Mouse (Mus musculus) midbrain, embryonic 12.5 days (tissue): ENCODE measurements at regions not wholly inside any gene's neighbourhood (a gene's known extent, or its start where the extent isn't known, plus 50 kb on each side); places are given as distances from the start of the nearest gene placed in this dataset.
"Not testable (repeated sequence)": the region's sequence is repeated elsewhere in the genome, so short reads cannot be mapped to it uniquely, and the experiment has no call there.

Experiments
- ATAC-seq: fragments of 200-750 bp; cut with Nextera tagmentation; 2 replicates; pipeline ENCODE4 v1.8.0; 2017; ENCODE audit warnings: low read depth, moderate TSS enrichment, moderate library complexity; ENCODE audit not compliant: low FRiP score
- H3K27ac ChIP-seq: fragments of 300-500 bp; sonication (generic); replicated peaks from 2 replicates; pipeline ENCODE4 v1.5.1; 2016; ENCODE audit warnings: mild to moderate bottlenecking
- H3K27me3 ChIP-seq: fragments of 300-500 bp; sonication (generic); 2 replicates; pipeline ENCODE4 v1.6.1; 2016; ENCODE audit warnings: mild to moderate bottlenecking
- H3K36me3 ChIP-seq: fragments of 300-500 bp; sonication (generic); 2 replicates; pipeline ENCODE4 v1.6.1; 2016
- H3K4me1 ChIP-seq: fragments of 300-500 bp; sonication (generic); 2 replicates; pipeline ENCODE4 v1.6.1; 2016
- H3K4me2 ChIP-seq: fragments of 300-500 bp; sonication (generic); replicated peaks from 2 replicates; pipeline ENCODE4 v1.6.1; 2016; ENCODE audit warnings: mild to moderate bottlenecking, moderate library complexity
- H3K4me3 ChIP-seq: fragments of 300-500 bp; sonication (generic); 2 replicates; pipeline ENCODE4 v1.5.1; 2016; ENCODE audit warnings: mild to moderate bottlenecking
- H3K9ac ChIP-seq: fragments of 300-500 bp; sonication (generic); replicated peaks from 2 replicates; pipeline ENCODE4 v1.6.1; 2016; ENCODE audit warnings: mild to moderate bottlenecking, moderate library complexity
- H3K9me3 ChIP-seq: fragments of 300-500 bp; sonication (generic); 2 replicates; pipeline ENCODE4 v1.6.1; 2016; ENCODE audit warnings: mild to moderate bottlenecking
- WGBS: fragments of 180-500 bp; shearing (Covaris S2); methylation state at CpG from one replicate; pipeline ENCODE4 v1.1.7; 2016; 5-methylcytosine and 5-hydroxymethylcytosine counted together

DNA sequence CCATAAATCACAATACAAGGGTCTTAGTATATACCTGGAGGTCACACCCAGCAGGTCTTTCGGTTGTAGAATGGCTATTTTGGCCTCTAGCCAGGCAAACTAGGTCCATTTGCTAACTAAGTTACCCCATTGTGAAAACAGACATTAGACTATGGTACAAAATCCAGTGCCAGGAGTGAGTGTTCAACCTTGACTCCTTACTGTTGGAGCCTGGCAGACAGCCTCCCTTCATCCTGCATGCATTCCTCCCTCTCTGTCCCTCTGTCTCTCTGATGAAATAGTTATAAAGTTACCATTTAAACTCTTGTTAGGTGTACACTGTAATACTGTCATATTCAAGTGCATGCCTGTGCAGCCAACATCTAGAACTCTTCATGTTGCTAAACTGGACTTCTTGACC is 254.1 kb downstream of the Tpbg start:
- no peaks in the 10 kb centered on the region for H3K9me3 ChIP-seq
- no peaks in the 10 kb centered on the region for H3K36me3 ChIP-seq
- H3K4me1 ChIP-seq: no peaks in the 10 kb centered on the region
- H3K9ac ChIP-seq: no peak overlapping the region
- 77% methylated on average over 1 of the region's 1 CpGs for WGBS
- no peak overlapping the region for H3K27ac ChIP-seq
- no peak overlapping the region for H3K4me3 ChIP-seq
- no peaks in the 10 kb centered on the region for H3K27me3 ChIP-seq
- ATAC-seq: no peak
- H3K4me2 ChIP-seq: no peak overlapping the region

- H3K9me3 ChIP-seq: no peaks in the 10 kb centered on the region
- no peak for ATAC-seq
- H3K36me3 ChIP-seq: no peaks in the 10 kb centered on the region
- no peak overlapping the region for H3K4me3 ChIP-seq
- H3K4me2 ChIP-seq: no peak overlapping the region
- H3K9ac ChIP-seq: no peak overlapping the region
- H3K27me3 ChIP-seq: no peaks in the 10 kb centered on the region
- no peak overlapping the region for H3K27ac ChIP-seq
- 91% methylated on average over 1 of the region's 1 CpGs for whole genome bisulfite sequencing
- H3K4me1 ChIP-seq: no peaks in the 10 kb centered on the region
Observed at GRCm38 (mm10) chr9:86099325-86099724, 257.1 kb downstream of the Tpbg start.

- no peak overlapping the region for H3K4me3 ChIP-seq
- H3K9me3 ChIP-seq: no peaks in the 10 kb centered on the region
- no peak overlapping the region for H3K9ac ChIP-seq
- ATAC-seq: no peak
- no peak overlapping the region for H3K4me2 ChIP-seq
- no peaks in the 10 kb centered on the region for H3K36me3 ChIP-seq
- H3K27me3 ChIP-seq: no peaks in the 10 kb centered on the region
- WGBS: 88% methylated on average over 8 of the region's 8 CpGs
- H3K4me1 ChIP-seq: no peaks in the 10 kb centered on the region
- H3K27ac ChIP-seq: no peak overlapping the region
Observed at GRCm38 (mm10) chr9:86101360-86102086, 259.3 kb downstream of the Tpbg start.

- Histone ChIP-seq H3K4me3 (no peak overlapping the region), H3K4me2 (no peak overlapping the region), H3K27ac (no peak overlapping the region), H3K36me3 (no peaks in the 10 kb centered on the region), H3K9me3 (no peaks in the 10 kb centered on the region), H3K9ac (no peak overlapping the region), H3K4me1 (no peaks in the 10 kb centered on the region), H3K27me3 (no peaks in the 10 kb centered on the region)
- 81% methylated on average over 3 of the region's 3 CpGs for WGBS
- ATAC-seq: no peak
Observed at GRCm38 (mm10) chr9:86103607-86104006, 261.4 kb downstream of the Tpbg start.

- Histone ChIP-seq H3K4me3 (no peak overlapping the region), H3K4me2 (no peak overlapping the region), H3K27me3 (no peaks in the 10 kb centered on the region), H3K27ac (no peak overlapping the region), H3K9me3 (no peaks in the 10 kb centered on the region), H3K9ac (no peak overlapping the region), H3K4me1 (no peaks in the 10 kb centered on the region), H3K36me3 (no peaks in the 10 kb centered on the region)
- WGBS: 84% methylated on average over 3 of the region's 3 CpGs
- no peak for ATAC-seq
Observed at GRCm38 (mm10) chr9:86104664-86105063, 262.5 kb downstream of the Tpbg start.

DNA sequence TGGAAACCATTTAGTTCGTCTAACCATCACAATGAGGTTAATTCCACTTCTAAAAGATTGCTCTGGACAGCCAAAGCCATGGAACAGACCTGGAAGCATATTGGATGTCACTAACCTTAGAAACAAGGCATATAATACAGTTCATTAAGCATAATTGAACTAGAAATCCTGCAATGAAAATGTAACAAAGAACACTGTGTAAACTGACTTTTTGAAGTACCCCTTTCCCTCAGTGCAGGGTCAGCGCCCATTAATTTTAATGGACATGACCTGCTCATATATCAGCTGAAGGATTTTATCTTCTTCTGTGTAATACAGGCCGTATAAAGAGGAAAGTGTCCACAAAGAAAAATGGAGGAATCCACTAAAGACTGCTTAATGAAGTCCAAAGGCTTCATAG is 263.7 kb downstream of the Tpbg start:
- no peak overlapping the region for H3K4me2 ChIP-seq
- ATAC-seq: no peak
- no peaks in the 10 kb centered on the region for H3K27me3 ChIP-seq
- no peak overlapping the region for H3K27ac ChIP-seq
- WGBS: 83% methylated on average over 3 of the region's 3 CpGs
- no peaks in the 10 kb centered on the region for H3K4me1 ChIP-seq
- H3K4me3 ChIP-seq: no peak overlapping the region
- H3K36me3 ChIP-seq: no peaks in the 10 kb centered on the region
- no peak overlapping the region for H3K9ac ChIP-seq
- no peaks in the 10 kb centered on the region for H3K9me3 ChIP-seq

- H3K4me1 ChIP-seq: no peaks in the 10 kb centered on the region
- H3K36me3 ChIP-seq: no peaks in the 10 kb centered on the region
- H3K9ac ChIP-seq: no peak overlapping the region
- no peak overlapping the region for H3K4me2 ChIP-seq
- no peaks in the 10 kb centered on the region for H3K27me3 ChIP-seq
- no peak for ATAC-seq
- H3K4me3 ChIP-seq: no peak overlapping the region
- WGBS: 68% methylated on average over 1 of the region's 1 CpGs
- H3K27ac ChIP-seq: no peak overlapping the region
- no peaks in the 10 kb centered on the region for H3K9me3 ChIP-seq
Observed at GRCm38 (mm10) chr9:86109906-86110305, 267.7 kb downstream of the Tpbg start.

DNA sequence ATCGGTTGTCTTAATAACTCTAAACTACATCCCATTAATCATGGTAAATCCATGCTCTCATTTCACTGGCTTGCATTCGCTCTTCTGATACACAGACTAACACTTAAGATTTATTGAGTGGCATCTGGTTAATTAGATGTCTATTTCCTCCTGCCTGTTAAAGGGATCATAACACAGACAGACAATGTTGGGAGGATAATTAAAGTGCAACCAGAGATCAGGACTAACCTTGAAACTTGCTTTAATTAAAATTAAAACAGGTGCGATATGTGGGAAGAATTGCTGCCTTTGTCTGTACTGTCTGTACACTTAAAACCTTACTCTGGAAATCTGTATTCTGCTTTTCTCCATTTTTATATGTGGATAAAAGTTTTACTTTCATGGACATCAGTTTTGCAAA is 277.2 kb downstream of the Tpbg start:
- Histone ChIP-seq H3K4me1 (no peaks in the 10 kb centered on the region), H3K27ac (no peak overlapping the region), H3K9ac (no peak overlapping the region), H3K9me3 (no peaks in the 10 kb centered on the region), H3K36me3 (no peaks in the 10 kb centered on the region), H3K4me2 (no peak overlapping the region), H3K27me3 (no peaks in the 10 kb centered on the region), H3K4me3 (no peak overlapping the region)
- ATAC-seq: no peak
- 84% methylated on average over 3 of the region's 3 CpGs for WGBS

DNA sequence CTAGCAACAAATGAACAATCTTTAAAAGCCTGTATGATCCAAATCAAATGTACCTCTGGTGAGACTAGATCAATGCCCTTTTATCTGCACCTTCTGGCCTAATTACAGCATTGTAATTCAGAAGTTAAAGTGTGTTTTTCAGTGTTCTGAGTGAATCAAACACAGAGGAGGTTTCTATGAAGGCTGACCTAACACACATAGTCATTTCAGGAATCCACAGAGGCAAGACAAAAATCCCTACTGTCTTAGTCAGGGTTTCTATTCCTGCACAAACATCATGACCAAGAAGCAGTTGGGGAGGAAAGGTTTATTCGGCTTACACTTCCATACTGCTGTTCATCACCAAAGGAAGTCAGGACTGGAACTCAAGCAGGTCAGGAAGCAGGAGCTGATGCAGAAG is 293.4 kb downstream of the Tpbg start:
- not testable (repeated sequence) for H3K27ac ChIP-seq, H3K4me2 ChIP-seq, H3K4me1 ChIP-seq, H3K27me3 ChIP-seq, ATAC-seq, H3K9me3 ChIP-seq, H3K36me3 ChIP-seq, H3K9ac ChIP-seq, H3K4me3 ChIP-seq
- WGBS: 91% methylated on average over 1 of the region's 1 CpGs

DNA sequence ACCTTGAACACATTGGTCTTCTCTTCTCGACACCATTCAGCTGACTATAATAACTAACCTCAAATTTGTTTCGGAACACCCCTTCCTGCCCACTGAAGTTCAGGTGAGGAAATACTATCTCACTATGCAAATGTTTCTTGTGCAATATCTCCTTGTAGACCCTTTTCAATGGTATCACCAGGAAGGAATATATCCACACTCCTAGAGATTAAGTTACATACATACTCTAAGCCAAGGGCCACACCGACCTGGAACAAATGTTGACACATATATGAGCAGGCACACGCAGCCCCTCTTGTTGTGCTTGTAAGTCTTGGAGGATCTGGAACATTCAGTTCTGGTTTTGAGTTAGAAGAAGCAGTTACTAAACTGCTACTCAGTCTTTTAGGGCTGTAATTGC is 303.7 kb downstream of the Tpbg start:
- Histone ChIP-seq H3K27me3 (no peaks in the 10 kb centered on the region), H3K4me2 (no peak overlapping the region), H3K4me3 (no peak overlapping the region), H3K36me3 (no peaks in the 10 kb centered on the region), H3K27ac (no peak overlapping the region), H3K9me3 (no peaks in the 10 kb centered on the region), H3K9ac (no peak overlapping the region), H3K4me1 (no peaks in the 10 kb centered on the region)
- WGBS: 94% methylated on average over 4 of the region's 4 CpGs
- ATAC-seq: no peak

- H3K4me2 ChIP-seq: no peak overlapping the region
- H3K9me3 ChIP-seq: no peaks in the 10 kb centered on the region
- H3K36me3 ChIP-seq: no peaks in the 10 kb centered on the region
- H3K27me3 ChIP-seq: no peaks in the 10 kb centered on the region
- no peaks in the 10 kb centered on the region for H3K4me1 ChIP-seq
- H3K27ac ChIP-seq: no peak overlapping the region
- H3K9ac ChIP-seq: no peak overlapping the region
- no peak overlapping the region for H3K4me3 ChIP-seq
- ATAC-seq: no peak
- 96% methylated on average over 1 of the region's 1 CpGs for WGBS
Observed at GRCm38 (mm10) chr9:86160316-86160715, 304.4 kb downstream of the Ube2cbp start.

DNA sequence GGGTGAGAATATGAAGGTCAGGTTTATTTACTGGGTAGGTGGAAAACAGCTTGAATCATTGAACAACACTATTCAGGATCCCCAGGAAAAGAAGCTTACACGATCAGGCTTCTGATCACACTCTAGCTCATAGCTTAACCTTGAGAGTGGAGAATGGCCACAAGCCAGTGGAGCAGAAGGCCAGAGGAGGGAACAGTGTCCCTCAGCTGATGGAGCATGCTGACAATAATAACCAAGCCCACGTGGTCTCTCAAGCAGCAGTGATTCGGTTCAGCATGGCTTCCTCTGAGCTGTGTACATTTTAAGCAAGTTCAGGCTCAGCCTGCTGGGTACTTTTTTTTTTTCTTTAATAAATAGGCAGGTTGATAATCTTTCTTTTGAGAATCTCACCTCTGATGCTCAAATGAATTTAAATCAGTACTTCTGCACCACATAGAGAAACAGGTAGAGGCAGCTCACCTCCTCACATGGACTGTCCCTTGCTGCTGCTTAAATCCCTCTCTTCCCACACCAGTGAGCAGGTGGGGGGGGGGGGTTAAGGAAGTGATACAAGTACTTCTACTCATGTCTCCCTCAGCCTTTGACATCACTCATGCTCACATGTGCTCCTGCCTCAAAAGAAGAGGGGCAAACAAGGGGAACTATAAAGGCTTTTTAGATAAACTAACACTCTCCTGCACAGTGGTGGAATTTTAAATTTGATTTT is 298.2 kb downstream of the Ube2cbp start:
- Histone ChIP-seq H3K9me3 (no peaks in the 10 kb centered on the region), H3K4me1 (peaks cover 6% of the 10 kb centered on the region; the same call in 1 of the 2 replicates), H3K4me3 (no peak overlapping the region), H3K27me3 (no peaks in the 10 kb centered on the region), H3K9ac (no peak overlapping the region), H3K4me2 (no peak overlapping the region), H3K36me3 (no peaks in the 10 kb centered on the region), H3K27ac (no peak overlapping the region)
- ATAC-seq: no peak
- 68% methylated on average over 3 of the region's 3 CpGs for WGBS
